Mouse (Mus musculus) ES-E14 (cell line): ENCODE data around the gene 1700001P01Rik.

Experiments used
- HCFC1 ChIP-seq: IDR thresholded peaks from 2 replicates; pipeline ENCODE4 v1.6.1; 2012; ENCODE audit warnings: low read length, inconsistent platforms, borderline replicate concordance; ENCODE audit not compliant: insufficient read depth
- MAFK ChIP-seq: IDR thresholded peaks from 2 replicates; pipeline ENCODE4 v1.6.1; 2014; ENCODE audit warnings: mild to moderate bottlenecking, low read depth, low read length, inconsistent platforms; ENCODE audit not compliant: insufficient read depth
- ZC3H11A ChIP-seq: IDR thresholded peaks from 2 replicates; pipeline ENCODE4 v1.6.1; 2012; ENCODE audit warnings: low read depth, mild to moderate bottlenecking, inconsistent platforms, low read length, borderline replicate concordance

DNA sequence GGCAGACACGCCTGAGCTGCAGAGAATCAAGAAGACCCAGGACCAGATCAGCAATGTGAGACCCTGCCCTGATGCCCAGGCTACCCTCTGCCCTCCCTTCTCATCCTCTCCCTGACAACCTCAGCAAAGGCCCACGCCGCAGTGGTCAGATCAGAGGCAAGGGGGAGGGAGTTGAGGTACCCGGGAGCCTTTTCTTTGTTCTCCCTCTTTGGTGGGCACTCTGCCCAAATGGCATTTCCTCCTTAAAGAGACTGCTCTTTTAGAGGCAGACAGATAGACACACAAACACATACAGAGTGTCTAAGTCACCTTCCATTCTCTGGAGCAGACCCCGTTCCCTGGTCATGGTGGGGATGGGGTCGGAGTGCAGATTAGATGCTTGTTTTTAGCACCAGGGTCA is 49.2 kb upstream of the 1700001P01Rik start:
- no peak for TF ChIP-seq MAFK
- TF ChIP-seq HCFC1 = no peak
- TF ChIP-seq ZC3H11A = no peak
